Mouse (Mus musculus): Measurements from ENCODE around the gene Nop53. TPM values are rescaled to one million over a fixed set of nuclear protein-coding genes. Genes with fewer than 3 reads are reported as not detected.

The Nop53 gene
- polyA plus RNA-seq (2016; fragmentation: Nextera tagmentation; extraction: Ambion mirVana), result 157 and 167 TPM in 2 replicates

DNA sequence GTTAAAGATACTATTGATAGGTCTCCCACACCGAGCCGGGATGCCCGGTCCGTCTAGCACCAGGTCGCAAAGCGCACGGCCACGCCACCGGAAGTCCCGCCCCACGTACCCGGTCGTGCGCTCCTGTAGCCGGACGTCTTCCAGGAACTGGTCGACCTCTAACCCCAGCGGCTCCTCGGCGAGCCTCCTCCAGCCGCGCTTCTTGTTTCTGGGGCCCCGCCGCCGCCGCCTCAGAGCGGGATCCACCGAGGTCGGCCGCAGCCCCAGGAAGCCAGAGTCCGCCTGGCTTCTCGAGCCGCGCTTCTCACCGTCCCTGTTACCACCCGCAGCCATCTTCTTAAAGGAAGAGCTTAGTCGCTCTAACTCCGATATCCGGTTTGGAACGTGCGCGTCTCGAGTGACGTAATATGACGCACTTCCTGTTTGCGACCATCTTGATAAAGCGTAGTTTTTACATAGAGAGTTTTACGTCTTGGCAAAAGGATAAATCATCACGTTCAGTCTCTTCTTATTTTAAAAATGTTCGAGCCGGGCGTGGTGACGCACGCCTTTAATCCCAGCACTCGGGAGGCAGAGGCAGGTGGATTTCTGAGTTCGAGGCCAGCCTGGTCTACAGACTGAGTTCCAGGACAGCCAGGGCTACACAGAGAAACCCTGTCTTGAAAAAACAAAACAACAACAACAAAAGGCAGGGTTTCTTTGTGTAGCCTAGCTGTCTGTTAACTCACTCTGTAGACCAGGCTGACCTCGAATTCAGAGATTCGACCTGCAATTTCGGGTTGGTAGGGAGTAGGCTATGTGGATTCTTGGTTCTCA is at the start of gene Nop53:
TSS of gene Nop53 (minus strand) at position 354 of the 816 bp plus-strand sequence.
- peak within 1 kb of the TSS; percentile 95 for H3K4me2 ChIP-seq (replicated peaks)
- WGBS, result 2% methylated on average over 59 of the region's 59 CpGs
- H3K27me3 ChIP-seq, result no peaks in the 10 kb centered on the region
- peaks cover 23% of the 10 kb centered on the region for H3K4me1 ChIP-seq
- H3K27ac ChIP-seq, result peak within 1 kb of the TSS; percentile 89
- H3K9ac ChIP-seq, result peak within 1 kb of the TSS; percentile 71
- peaks cover 36% of the 10 kb centered on the region for H3K36me3 ChIP-seq
- no peaks in the 10 kb centered on the region for H3K9me3 ChIP-seq (replicated peaks)
- peak; percentile 95 for ATAC-seq (ENCODE audit: low FRiP score)
- H3K4me3 ChIP-seq, result peak within 1 kb of the TSS; percentile 74

- H3K4me1 ChIP-seq, result no peaks in the 10 kb centered on the region
- WGBS, result 96% methylated on average over 4 of the region's 4 CpGs
- H3K4me3 ChIP-seq, result no peak overlapping the region
- H3K27ac ChIP-seq, result no peak overlapping the region
- H3K36me3 ChIP-seq, result peaks cover 80% of the 10 kb centered on the region
- H3K27me3 ChIP-seq, result no peaks in the 10 kb centered on the region
- no peaks in the 10 kb centered on the region for H3K9me3 ChIP-seq (replicated peaks)
- ATAC-seq (ENCODE audit: low FRiP score), result no peak
- H3K9ac ChIP-seq, result no peak overlapping the region
- no peak overlapping the region for H3K4me2 ChIP-seq (replicated peaks)
Measured at GRCm38 (mm10) chr7:15993789-15994188, 47.9 kb upstream of the Nop53 start.

GRCm38 (mm10) chr7:15993152-15993551 is 47.3 kb upstream of the Nop53 start:
- H3K9ac ChIP-seq, result no peak overlapping the region
- WGBS, result 91% methylated on average over 3 of the region's 3 CpGs
- no peak overlapping the region for H3K27ac ChIP-seq
- no peak for ATAC-seq (ENCODE audit: low FRiP score)
- no peaks in the 10 kb centered on the region for H3K27me3 ChIP-seq
- H3K36me3 ChIP-seq, result peaks cover 87% of the 10 kb centered on the region
- no peaks in the 10 kb centered on the region for H3K4me1 ChIP-seq
- no peaks in the 10 kb centered on the region for H3K9me3 ChIP-seq (replicated peaks)
- no peak overlapping the region for H3K4me3 ChIP-seq
- no peak overlapping the region for H3K4me2 ChIP-seq (replicated peaks)

GRCm38 (mm10) chr7:15991764-15992163 is 45.9 kb upstream of the Nop53 start:
- Histone ChIP-seq H3K4me2 (replicated peaks) (no peak overlapping the region), H3K9ac (no peak overlapping the region), H3K4me3 (no peak overlapping the region), H3K9me3 (replicated peaks) (no peaks in the 10 kb centered on the region), H3K4me1 (no peaks in the 10 kb centered on the region), H3K27me3 (no peaks in the 10 kb centered on the region), H3K27ac (no peak overlapping the region), H3K36me3 (peaks cover 88% of the 10 kb centered on the region)
- WGBS, result 94% methylated on average over 3 of the region's 3 CpGs
- no peak for ATAC-seq (ENCODE audit: low FRiP score)

- H3K4me3 ChIP-seq, result no peak overlapping the region
- 92% methylated on average over 16 of the region's 16 CpGs for WGBS
- H3K27me3 ChIP-seq, result no peaks in the 10 kb centered on the region
- H3K27ac ChIP-seq, result no peak overlapping the region
- peaks cover 69% of the 10 kb centered on the region for H3K36me3 ChIP-seq
- no peaks in the 10 kb centered on the region for H3K4me1 ChIP-seq
- no peak overlapping the region for H3K9ac ChIP-seq
- no peak for ATAC-seq (ENCODE audit: low FRiP score)
- no peaks in the 10 kb centered on the region for H3K9me3 ChIP-seq (replicated peaks)
- no peak overlapping the region for H3K4me2 ChIP-seq (replicated peaks)
Measured at GRCm38 (mm10) chr7:15987661-15988356, 41.9 kb upstream of the Nop53 start.

GRCm38 (mm10) chr7:15982729-15983407 is 37.0 kb upstream of the Nop53 start:
- Histone ChIP-seq H3K4me2 (replicated peaks) (no peak overlapping the region), H3K27me3 (no peaks in the 10 kb centered on the region), H3K27ac (no peak overlapping the region), H3K36me3 (peaks cover 66% of the 10 kb centered on the region), H3K4me3 (no peak overlapping the region), H3K9me3 (replicated peaks) (no peaks in the 10 kb centered on the region), H3K4me1 (no peaks in the 10 kb centered on the region), H3K9ac (no peak overlapping the region)
- 48% methylated on average over 4 of the region's 4 CpGs for WGBS
- no peak for ATAC-seq (ENCODE audit: low FRiP score)

GRCm38 (mm10) chr7:15981538-15981937 is 35.7 kb upstream of the Nop53 start:
- H3K27ac ChIP-seq, result no peak overlapping the region
- no peaks in the 10 kb centered on the region for H3K4me1 ChIP-seq
- no peak for ATAC-seq (ENCODE audit: low FRiP score)
- no peaks in the 10 kb centered on the region for H3K9me3 ChIP-seq (replicated peaks)
- H3K4me3 ChIP-seq, result no peak overlapping the region
- no peaks in the 10 kb centered on the region for H3K27me3 ChIP-seq
- H3K4me2 ChIP-seq (replicated peaks), result no peak overlapping the region
- 88% methylated on average over 4 of the region's 4 CpGs for WGBS
- H3K36me3 ChIP-seq, result peaks cover 64% of the 10 kb centered on the region
- no peak overlapping the region for H3K9ac ChIP-seq

DNA sequence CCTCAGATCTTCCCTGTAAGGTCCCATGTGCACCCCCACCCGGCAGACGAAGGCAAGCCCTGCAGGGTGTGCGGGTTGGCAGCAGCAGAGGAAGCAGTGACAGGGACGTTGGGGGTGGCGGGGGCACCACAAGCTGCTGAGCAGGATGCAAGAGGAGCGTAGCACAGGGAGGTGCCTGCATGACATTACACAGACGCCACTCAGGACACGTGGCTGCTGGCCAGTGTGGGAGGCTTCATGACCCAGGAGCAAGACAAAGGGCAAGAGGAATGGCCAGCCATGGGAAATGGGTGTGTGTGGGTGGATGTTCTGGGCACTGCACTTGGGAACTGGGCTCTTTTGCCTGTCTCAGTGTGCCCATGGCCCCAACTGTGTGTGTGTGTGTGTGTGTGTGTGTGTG is 34.4 kb upstream of the Nop53 start:
- no peak overlapping the region for H3K4me2 ChIP-seq (replicated peaks)
- no peak for ATAC-seq (ENCODE audit: low FRiP score)
- no peak overlapping the region for H3K9ac ChIP-seq
- no peaks in the 10 kb centered on the region for H3K9me3 ChIP-seq (replicated peaks)
- no peaks in the 10 kb centered on the region for H3K27me3 ChIP-seq
- no peak overlapping the region for H3K27ac ChIP-seq
- H3K4me3 ChIP-seq, result no peak overlapping the region
- peaks cover 67% of the 10 kb centered on the region for H3K36me3 ChIP-seq
- 92% methylated on average over 8 of the region's 8 CpGs for WGBS
- no peaks in the 10 kb centered on the region for H3K4me1 ChIP-seq

GRCm38 (mm10) chr7:15975904-15976303 is 30.0 kb upstream of the Nop53 start:
- Histone ChIP-seq H3K9ac (no peak overlapping the region), H3K9me3 (replicated peaks) (no peaks in the 10 kb centered on the region), H3K4me1 (no peaks in the 10 kb centered on the region), H3K27me3 (no peaks in the 10 kb centered on the region), H3K4me2 (replicated peaks) (no peak overlapping the region), H3K4me3 (no peak overlapping the region), H3K36me3 (peaks cover 83% of the 10 kb centered on the region), H3K27ac (no peak overlapping the region)
- ATAC-seq (ENCODE audit: low FRiP score), result 0 out of 2 replicates have a peak, but pooled peaks have one; percentile 20
- 80% methylated on average over 4 of the region's 4 CpGs for WGBS

- no peak overlapping the region for H3K9ac ChIP-seq
- no peaks in the 10 kb centered on the region for H3K27me3 ChIP-seq
- H3K9me3 ChIP-seq (replicated peaks), result no peaks in the 10 kb centered on the region
- H3K4me1 ChIP-seq, result no peaks in the 10 kb centered on the region
- WGBS, result 95% methylated on average over 9 of the region's 10 CpGs
- peaks cover 84% of the 10 kb centered on the region for H3K36me3 ChIP-seq
- H3K4me2 ChIP-seq (replicated peaks), result no peak overlapping the region
- no peak overlapping the region for H3K27ac ChIP-seq
- ATAC-seq (ENCODE audit: low FRiP score), result peak; percentile 10; the same call in 1 of the 2 replicates
- H3K4me3 ChIP-seq, result no peak overlapping the region
Measured at GRCm38 (mm10) chr7:15975451-15975850, 29.6 kb upstream of the Nop53 start.

GRCm38 (mm10) chr7:15974712-15975111 is 28.8 kb upstream of the Nop53 start:
- no peak for ATAC-seq (ENCODE audit: low FRiP score)
- Histone ChIP-seq H3K36me3 (peaks cover 87% of the 10 kb centered on the region), H3K27me3 (no peaks in the 10 kb centered on the region), H3K4me1 (no peaks in the 10 kb centered on the region), H3K27ac (no peak overlapping the region), H3K4me3 (no peak overlapping the region), H3K9me3 (replicated peaks) (no peaks in the 10 kb centered on the region), H3K4me2 (replicated peaks) (no peak overlapping the region), H3K9ac (no peak overlapping the region)
- WGBS, result 63% methylated on average over 5 of the region's 5 CpGs

GRCm38 (mm10) chr7:15972247-15972646 is 26.4 kb upstream of the Nop53 start:
- Histone ChIP-seq H3K9ac (no peak overlapping the region), H3K4me2 (replicated peaks) (no peak overlapping the region), H3K4me3 (no peak overlapping the region), H3K27me3 (no peaks in the 10 kb centered on the region), H3K27ac (no peak overlapping the region), H3K9me3 (replicated peaks) (no peaks in the 10 kb centered on the region), H3K4me1 (0 out of 2 replicates have a peak, but pooled peaks cover 3% of the 10 kb centered on the region), H3K36me3 (peaks cover 66% of the 10 kb centered on the region)
- WGBS, result 63% methylated on average over 25 of the region's 25 CpGs
- peak; percentile 6; the same call in 1 of the 2 replicates for ATAC-seq (ENCODE audit: low FRiP score)

All from hindbrain, embryonic 12.5 days (tissue).